Mouse (Mus musculus) right cerebral cortex, postnatal 36 days (tissue): ENCODE measurements around the gene Cx3cl1.

ENCODE experiments used
- DNase-seq, 2 experiments: peaks; one replicate each; pipeline ENCODE4 v3.0.0; 2022; ENCODE audit warnings: low spot score in 2 of 2, mixed read lengths in 1 of 2

Gene Cx3cl1

GRCm38 (mm10) chr8:94773700-94774171, 1.9 kb downstream of the Cx3cl1 start:
- peak; percentile 81 to 90 for DNase-seq

- DNase-seq: no peak
Measured at GRCm38 (mm10) chr8:94774601-94775000, 2.8 kb downstream of the Cx3cl1 start.

GRCm38 (mm10) chr8:94776346-94776745, 4.5 kb downstream of the Cx3cl1 start:
- no peak for DNase-seq

- no peak for DNase-seq
Measured at GRCm38 (mm10) chr8:94778036-94778435, 6.2 kb downstream of the Cx3cl1 start.

- no peak for DNase-seq
Measured at GRCm38 (mm10) chr8:94778473-94778872, 6.7 kb downstream of the Cx3cl1 start.

- no peak for DNase-seq
Measured at GRCm38 (mm10) chr8:94778895-94779533, 7.2 kb downstream of the Cx3cl1 start.

- DNase-seq: no peak
Measured at GRCm38 (mm10) chr8:94779534-94780294, 7.9 kb downstream of the Cx3cl1 start.

GRCm38 (mm10) chr8:94780491-94781154, 8.8 kb downstream of the Cx3cl1 start:
- no peak for DNase-seq

- no peak for DNase-seq
Measured at GRCm38 (mm10) chr8:94781155-94781837, 9.5 kb downstream of the Cx3cl1 start.

- DNase-seq: no peak
Measured at GRCm38 (mm10) chr8:94781838-94782235, 10.0 kb downstream of the Cx3cl1 start.

- DNase-seq: no peak
Measured at GRCm38 (mm10) chr8:94783890-94784289, 12.1 kb downstream of the Cx3cl1 start.

GRCm38 (mm10) chr8:94785247-94785985, 13.6 kb downstream of the Cx3cl1 start:
- DNase-seq: no peak

GRCm38 (mm10) chr8:94785995-94786595, 14.3 kb downstream of the Cx3cl1 start:
- no peak for DNase-seq

GRCm38 (mm10) chr8:94787524-94788501, 16.0 kb downstream of the Cx3cl1 start:
- DNase-seq: no peak

- no peak for DNase-seq
Measured at GRCm38 (mm10) chr8:94789256-94789955, 17.6 kb downstream of the Cx3cl1 start.

- no peak for DNase-seq
Measured at GRCm38 (mm10) chr8:94794368-94794767, 22.6 kb downstream of the Cx3cl1 start.

GRCm38 (mm10) chr8:94794782-94795181, 23.0 kb downstream of the Cx3cl1 start:
- no peak for DNase-seq

GRCm38 (mm10) chr8:94800278-94800968, 28.6 kb downstream of the Cx3cl1 start:
- peak in 1 of 2 experiments; percentile 71 for DNase-seq
